Mouse (Mus musculus): Measurements from ENCODE around the gene Atp5k. TPM values are rescaled to one million over a fixed set of nuclear protein-coding genes. Genes with fewer than 3 reads are reported as not detected.

Gene Atp5k
- 100 to 1,000 TPM; 222 to 225 TPM for total RNA-seq (2021)
- long read RNA-seq, experiment 1, transcript Atp5k-201 (4 exons, 371 nt) = major isoform, 233 of 241 reads
- long read RNA-seq, experiment 1, partial matches to known transcripts = 1 of 241 reads
- long read RNA-seq, experiment 1, other reads (novel, unspliced or antisense) = 2 of 241 reads
- long read RNA-seq, experiment 2, transcript Atp5k-201 (4 exons, 371 nt) = major isoform, 155 of 162 reads
- long read RNA-seq, experiment 2, partial matches to known transcripts = 2 of 162 reads
- long read RNA-seq, experiment 2, other reads (novel, unspliced or antisense) = 1 of 162 reads

- intact Hi-C loops (cut with DNase I) = loop anchor here (1.0 to 5.0 kb wide), 3 partner anchors 67 to 233 kb away; partner anchors contain the start of genes Dgkq, Gm42517 and Pigg
- TF ChIP-seq CTCF (IDR thresholded peaks at IDR 0.05) = peak; percentile 89
- peak within 1 kb of the TSS; percentile 74 for H3K4me3 ChIP-seq
- H3K27ac ChIP-seq = peak within 1 kb of the TSS; percentile 87
- DNase-seq (ENCODE audit: extremely low spot score in 1 of 2, low spot score in 2 of 2) = peak; percentile 93
Measured at GRCm38 (mm10) chr5:108433804-108434587, at the start of gene Atp5k. Gene Atp5k (minus strand): TSS chr5:108434448.

- intact Hi-C loops (cut with DNase I) = no loop called here
- no peak for DNase-seq (ENCODE audit: extremely low spot score in 1 of 2, low spot score in 2 of 2)
- no peak for TF ChIP-seq CTCF (IDR thresholded peaks at IDR 0.05)
- Histone ChIP-seq H3K4me3 (no peak overlapping the region), H3K27ac (no peak overlapping the region)
Measured at GRCm38 (mm10) chr5:108483006-108483405, 48.8 kb upstream of the Atp5k start.

DNA sequence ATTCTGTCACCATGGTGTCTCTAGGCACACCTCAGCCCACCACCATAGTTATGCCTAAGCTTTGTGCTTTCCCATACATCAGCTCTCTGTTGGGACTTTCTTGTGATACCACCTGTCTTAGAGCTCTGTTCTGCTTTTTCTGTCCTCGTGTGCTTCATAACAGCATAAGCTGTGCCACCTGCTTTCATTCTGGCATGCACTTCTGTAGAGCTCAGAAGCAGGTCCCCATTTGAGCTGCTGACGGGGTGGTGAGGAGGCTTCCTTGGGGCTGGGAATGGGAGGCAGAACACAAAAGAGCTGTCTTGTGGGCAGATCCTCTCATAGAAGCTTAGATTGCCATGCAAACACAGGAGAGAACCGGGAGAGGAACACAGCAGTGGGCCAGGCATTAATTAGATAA lies 41.7 kb upstream of the Atp5k start:
- intact Hi-C loops (cut with DNase I) = no loop called here
- no peak for TF ChIP-seq CTCF (IDR thresholded peaks at IDR 0.05)
- H3K27ac ChIP-seq = no peak overlapping the region
- H3K4me3 ChIP-seq = no peak overlapping the region
- no peak for DNase-seq (ENCODE audit: extremely low spot score in 1 of 2, low spot score in 2 of 2)

GRCm38 (mm10) chr5:108473737-108474136 lies 39.5 kb upstream of the Atp5k start:
- intact Hi-C loops (cut with DNase I) = no loop called here
- TF ChIP-seq CTCF (IDR thresholded peaks at IDR 0.05) = no peak
- no peak for DNase-seq (ENCODE audit: extremely low spot score in 1 of 2, low spot score in 2 of 2)
- no peak overlapping the region for H3K4me3 ChIP-seq
- H3K27ac ChIP-seq = no peak overlapping the region

GRCm38 (mm10) chr5:108469617-108470016 lies 35.4 kb upstream of the Atp5k start:
- Histone ChIP-seq H3K4me3 (no peak overlapping the region), H3K27ac (no peak overlapping the region)
- intact Hi-C loops (cut with DNase I) = no loop called here
- no peak for DNase-seq (ENCODE audit: extremely low spot score in 1 of 2, low spot score in 2 of 2)
- TF ChIP-seq CTCF (IDR thresholded peaks at IDR 0.05) = no peak

DNA sequence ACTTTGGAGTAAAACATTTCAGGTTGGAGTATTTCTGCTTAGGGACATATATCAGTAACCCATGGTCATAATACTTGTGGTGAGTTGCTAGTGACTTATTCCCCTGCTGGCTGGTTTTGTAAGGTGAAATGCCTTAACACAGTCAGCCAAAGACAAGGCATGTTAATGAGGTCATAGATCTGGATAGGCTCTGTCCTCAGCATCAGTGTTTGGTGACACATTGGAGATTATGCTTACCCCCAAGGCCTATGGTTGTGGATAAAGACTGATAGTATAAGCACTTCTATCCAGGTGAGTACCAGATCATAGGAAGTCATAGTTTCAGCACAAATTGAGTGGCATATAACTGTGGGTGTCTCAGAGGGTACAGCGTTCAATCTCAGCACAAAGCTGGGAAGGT lies 32.4 kb upstream of the Atp5k start:
- intact Hi-C loops (cut with DNase I) = no loop called here
- no peak for TF ChIP-seq CTCF (IDR thresholded peaks at IDR 0.05)
- Histone ChIP-seq H3K27ac (no peak overlapping the region), H3K4me3 (no peak overlapping the region)
- no peak for DNase-seq (ENCODE audit: extremely low spot score in 1 of 2, low spot score in 2 of 2)

- Histone ChIP-seq H3K4me3 (no peak overlapping the region), H3K27ac (no peak overlapping the region)
- no peak for DNase-seq (ENCODE audit: extremely low spot score in 1 of 2, low spot score in 2 of 2)
- intact Hi-C loops (cut with DNase I) = no loop called here
- TF ChIP-seq CTCF (IDR thresholded peaks at IDR 0.05) = no peak
Measured at GRCm38 (mm10) chr5:108465131-108465891, 31.1 kb upstream of the Atp5k start.

GRCm38 (mm10) chr5:108462446-108462845 lies 28.2 kb upstream of the Atp5k start:
- Histone ChIP-seq H3K4me3 (peak overlapping the region; percentile 79), H3K27ac (no peak overlapping the region)
- intact Hi-C loops (cut with DNase I) = loop anchor here (5.0 kb wide), 1 partner anchor 95 kb away; the partner anchor contains the start of gene Gm42517
- DNase-seq (ENCODE audit: extremely low spot score in 1 of 2, low spot score in 2 of 2) = no peak
- TF ChIP-seq CTCF (IDR thresholded peaks at IDR 0.05) = no peak

- peak; percentile 96 to 97 for DNase-seq (ENCODE audit: extremely low spot score in 1 of 2, low spot score in 2 of 2)
- Histone ChIP-seq H3K27ac (peak within 1 kb of the TSS; percentile 86), H3K4me3 (peak within 1 kb of the TSS; percentile 79)
- no peak for TF ChIP-seq CTCF (IDR thresholded peaks at IDR 0.05)
- intact Hi-C loops (cut with DNase I) = loop anchor here (5.0 kb wide), 1 partner anchor 94 kb away; the partner anchor contains the start of gene Gm42517
Measured at GRCm38 (mm10) chr5:108461082-108462065, 27.1 kb upstream of the Atp5k start, which contains the start of gene Pcgf3. Gene Pcgf3 (plus strand): TSS chr5:108461232.

DNA sequence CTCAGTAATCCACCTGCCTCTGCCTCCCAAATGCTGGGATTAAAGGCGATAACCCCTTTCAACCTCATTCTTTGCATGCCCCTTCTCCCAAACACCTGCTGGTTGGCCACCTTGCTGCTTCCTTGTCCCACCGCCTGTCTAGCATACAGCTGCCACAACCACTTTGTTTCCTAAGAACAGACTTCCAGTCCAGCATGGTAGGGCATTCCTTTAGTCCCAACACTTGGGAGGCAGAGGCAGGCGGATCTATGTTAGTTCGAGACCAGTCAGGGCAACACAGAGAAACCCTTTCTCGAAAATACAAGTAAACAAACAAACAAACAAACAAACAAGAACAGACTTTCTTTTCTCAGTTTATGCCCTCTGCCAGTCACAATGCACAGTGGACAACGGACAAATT lies 26.2 kb upstream of the Atp5k start:
- intact Hi-C loops (cut with DNase I) = loop anchor here (5.0 kb wide), 1 partner anchor 93 kb away; the partner anchor contains the start of gene Gm42517
- no peak for TF ChIP-seq CTCF (IDR thresholded peaks at IDR 0.05)
- DNase-seq (ENCODE audit: extremely low spot score in 1 of 2, low spot score in 2 of 2) = no peak
- no peak overlapping the region; the same call in 1 of the 2 replicates for H3K27ac ChIP-seq
- peak overlapping the region; percentile 79 for H3K4me3 ChIP-seq

Measured in left cerebral cortex, adult 2 months (tissue).